Mouse (Mus musculus) kidney, postnatal 14 days (tissue): ENCODE data around the gene Serpinb9g.
"Not testable (repeated sequence)": the region's sequence is repeated elsewhere in the genome, so short reads cannot be mapped to it uniquely, and the experiment has no call there.

Source experiments
- DNase-seq: peaks from one replicate; pipeline ENCODE4 v3.0.0; 2022; ENCODE audit warnings: mixed read lengths

Serpinb9g gene

GRCm38 (mm10) chr13:33484490-33484889 is at the start of gene Serpinb9g:
Serpinb9g (plus strand) TSS chr13:33484790.
- DNase-seq, result not testable (repeated sequence)

- not testable (repeated sequence) for DNase-seq
Measured at GRCm38 (mm10) chr13:33483872-33484271, 718 bp upstream of the Serpinb9g start.

- DNase-seq, result no peak
Measured at GRCm38 (mm10) chr13:33524629-33525028, 40.0 kb downstream of the Serpinb9g start.

GRCm38 (mm10) chr13:33532814-33533213 is 48.2 kb downstream of the Serpinb9g start:
- no peak for DNase-seq
